In the genomic region with DNA sequence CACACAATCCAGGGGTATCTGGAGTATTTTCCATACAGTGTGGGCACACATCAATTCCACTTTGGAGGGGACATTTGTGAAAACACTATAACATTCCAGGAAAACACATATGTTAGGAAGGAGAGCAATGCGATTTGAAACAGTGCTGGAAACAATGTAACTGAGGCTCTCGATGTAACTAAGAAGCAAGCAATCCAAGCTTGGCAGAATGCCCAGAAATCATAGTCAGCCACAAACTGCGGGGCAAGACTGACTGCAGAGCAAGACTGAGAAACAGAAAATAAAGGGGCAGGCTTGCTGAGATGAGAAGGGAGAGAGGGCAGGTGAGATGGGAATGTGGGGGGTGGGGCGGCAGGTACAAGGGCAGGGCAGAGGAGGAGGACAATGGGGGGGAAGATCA, we compare ENCODE assay signal across 9 mouse cellular contexts. TPM values are rescaled to one million over a fixed set of nuclear protein-coding genes. Genes with fewer than 3 reads are reported as not detected.
DNase-seq lines count a peak whose midpoint lies in the region; ATAC-seq and TF ChIP-seq lines count a peak whose summit lies in the region.
"Had no signal": no experiment of that assay in that cellular context is flagged by ENCODE, and none has a peak within 500 bp of the region (broad histone marks: within the 10 kb centered on the region; RNA-seq: fewer than 3 reads in every experiment).

No protein-coding gene starts in this region.

- peak; percentile 58 for DNase-seq in embryo, embryonic 11 days
- no peak for DNase-seq in embryo, embryonic 10.5 days (ENCODE audit: low spot score)
- DNase-seq in brain, embryonic 18.5 days (ENCODE audit: low read depth, low spot score) = peak; percentile 78
- DNase-seq in heart, adult 2 months = peak; percentile 32 to 38
- DNase-seq in ovary, postnatal 10 days (ENCODE audit: low spot score) = peak; percentile 18

- H3K27me3 ChIP-seq in heart, adult 2 months (ENCODE audit: control insufficient read depth, insufficient read depth, low read length) = no peaks in the 10 kb centered on the region; the same call in 1 of the 2 replicates
- no peaks in the 10 kb centered on the region for H3K27me3 ChIP-seq in kidney, embryonic 15.5 days
- no peaks in the 10 kb centered on the region for H3K27me3 ChIP-seq in limb, embryonic 13.5 days
- H3K27me3 ChIP-seq: stomach, embryonic 15.5 days had no signal

- WGBS in heart, adult 2 months = 10% methylated on average over 4 of the region's 4 CpGs
- 31% methylated on average over 4 of the region's 4 CpGs for WGBS in kidney, embryonic 15.5 days
- 15% methylated on average over 4 of the region's 4 CpGs for whole genome bisulfite sequencing in limb, embryonic 13.5 days

- H3K4me2 ChIP-seq in kidney, embryonic 15.5 days = no peak overlapping the region
- no peak overlapping the region for H3K4me2 ChIP-seq in limb, embryonic 13.5 days (replicated peaks)
- H3K4me2 ChIP-seq: stomach, embryonic 15.5 days had no signal

- H3K9me3 ChIP-seq in kidney, embryonic 15.5 days (replicated peaks) = no peaks in the 10 kb centered on the region
- H3K9me3 ChIP-seq in limb, embryonic 13.5 days = no peaks in the 10 kb centered on the region; the same call in 1 of the 2 replicates
- H3K9me3 ChIP-seq: stomach, embryonic 15.5 days had no signal

- intact Hi-C loops in heart, adult 2 months (cut with DNase I) = no loop called here

- no peak overlapping the region for H3K4me3 ChIP-seq in heart, adult 2 months
- no peak overlapping the region for H3K4me3 ChIP-seq in kidney, embryonic 15.5 days (replicated peaks)
- H3K4me3 ChIP-seq in limb, embryonic 13.5 days = no peak overlapping the region
- H3K4me3 ChIP-seq: stomach, embryonic 15.5 days had no signal

- TF ChIP-seq CTCF in heart, adult 2 months (IDR thresholded peaks at IDR 0.05) = no peak

- no peak overlapping the region for H3K27ac ChIP-seq in heart, adult 2 months
- H3K27ac ChIP-seq in kidney, embryonic 15.5 days = no peak overlapping the region; the same call in 1 of the 2 replicates
- H3K27ac ChIP-seq in limb, embryonic 13.5 days = peak overlapping the region; percentile 48; the same call in 1 of the 2 replicates
- H3K27ac ChIP-seq: stomach, embryonic 15.5 days had no signal

- H3K9ac ChIP-seq in heart, adult 2 months (ENCODE audit: low read depth, low read length) = no peak overlapping the region
- H3K9ac ChIP-seq in kidney, embryonic 15.5 days = no peak overlapping the region
- H3K9ac ChIP-seq in limb, embryonic 13.5 days = no peak overlapping the region
- H3K9ac ChIP-seq: stomach, embryonic 15.5 days had no signal

- H3K79me2 ChIP-seq in heart, adult 2 months (replicated peaks; ENCODE audit: control insufficient read depth, insufficient read depth, low read length) = no peaks in the 10 kb centered on the region

- no peak for TF ChIP-seq POLR2A in heart, adult 2 months (IDR thresholded peaks at IDR 0.05; ENCODE audit: insufficient read depth, low read depth, low read length)

- no peaks in the 10 kb centered on the region for H3K36me3 ChIP-seq in heart, adult 2 months (ENCODE audit: control insufficient read depth, insufficient read depth, low read length)
- H3K36me3 ChIP-seq in kidney, embryonic 15.5 days = no peaks in the 10 kb centered on the region
- no peaks in the 10 kb centered on the region for H3K36me3 ChIP-seq in limb, embryonic 13.5 days
- H3K36me3 ChIP-seq: stomach, embryonic 15.5 days had no signal

- no peak for TF ChIP-seq EP300 in heart, adult 2 months (IDR thresholded peaks at IDR 0.05; ENCODE audit: insufficient read depth, low read depth, low read length)

- peaks cover 4% of the 10 kb centered on the region for H3K4me1 ChIP-seq in heart, adult 2 months (ENCODE audit: control insufficient read depth, insufficient read depth, low read length)
- peaks cover 6% of the 10 kb centered on the region for H3K4me1 ChIP-seq in kidney, embryonic 15.5 days
- H3K4me1 ChIP-seq in limb, embryonic 13.5 days = peaks cover 38% of the 10 kb centered on the region

- 0 out of 2 replicates have a peak, but pooled peaks have one; percentile 52 for ATAC-seq in kidney, embryonic 15.5 days (replicated peaks; ENCODE audit: low FRiP score)
- peak; percentile 86 for ATAC-seq in limb, embryonic 13.5 days (ENCODE audit: low FRiP score, low read depth)
- ATAC-seq in megakaryocyte, adult 5-6 weeks (ENCODE audit: poor library complexity, severe bottlenecking) = no peak

RNA-seq across cellular contexts. Expression of gene Fbxl7, which starts 19.7 kb away (rescaled TPM):
- 1 to 10 TPM; 1.9 to 3.0 TPM for total RNA-seq in heart, adult 2 months (2021)
- polyA plus RNA-seq in heart, adult 2 months (2012; rRNA removed) = 3.1 and 4.0 TPM in 2 replicates
- polyA plus RNA-seq in kidney, embryonic 15.5 days (2015; fragmentation: Nextera tagmentation; extraction: Ambion mirVana) = 15.2 and 16.9 TPM in 2 replicates
- 20.7 and 22.2 TPM in 2 replicates for polyA plus RNA-seq in limb, embryonic 13.5 days (2015; fragmentation: Nextera tagmentation; extraction: Ambion mirVana)
- total RNA-seq in megakaryocyte, adult 5-6 weeks (2015) = not detected in 2 replicates
- total RNA-seq in megakaryocyte, adult 5-6 weeks (2017) = not detected in 2 replicates
